Mouse (Mus musculus): ENCODE data around the gene Casc3. TPM values are rescaled to one million over a fixed set of nuclear protein-coding genes. Genes with fewer than 3 reads are reported as not detected.
"Not testable (repeated sequence)": the region's sequence is repeated elsewhere in the genome, so short reads cannot be mapped to it uniquely, and the experiment has no call there.

Gene Casc3
- polyA plus RNA-seq, 1 experiment, result 22.5 TPM

DNA sequence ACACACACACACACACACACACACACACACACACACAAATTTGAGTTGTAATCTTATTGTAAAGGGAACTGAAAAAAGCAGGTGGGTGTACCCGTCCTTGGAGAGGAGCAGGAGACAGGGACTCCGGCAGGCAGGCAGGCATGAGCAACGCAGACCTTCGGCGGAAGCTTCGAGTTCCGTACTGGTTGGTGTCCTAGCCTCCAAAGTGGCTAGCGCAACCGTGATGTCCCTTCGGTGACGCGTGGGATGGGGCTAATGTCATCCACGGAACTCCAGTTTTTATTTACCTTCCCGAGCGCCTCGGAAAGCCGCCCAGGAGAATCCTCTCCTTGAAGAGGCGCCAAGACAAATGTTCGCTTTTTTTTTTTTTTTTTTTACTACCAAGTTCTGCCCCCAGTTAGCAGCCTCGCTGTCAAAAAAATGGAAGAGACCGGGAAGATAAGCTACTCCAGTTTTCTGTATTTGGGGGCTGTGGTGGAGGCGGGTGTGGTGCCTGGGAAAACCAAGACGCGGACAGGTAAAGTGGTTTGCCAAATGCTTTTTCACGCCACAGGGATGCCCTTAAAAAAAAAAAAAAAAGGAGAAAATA is 15.4 kb upstream of the Casc3 start:
- no peak for DNase-seq (ENCODE audit: low read depth)

- DNase-seq (ENCODE audit: low read depth), result no peak
Measured at GRCm38 (mm10) chr11:98789824-98790223, 14.9 kb upstream of the Casc3 start.

DNA sequence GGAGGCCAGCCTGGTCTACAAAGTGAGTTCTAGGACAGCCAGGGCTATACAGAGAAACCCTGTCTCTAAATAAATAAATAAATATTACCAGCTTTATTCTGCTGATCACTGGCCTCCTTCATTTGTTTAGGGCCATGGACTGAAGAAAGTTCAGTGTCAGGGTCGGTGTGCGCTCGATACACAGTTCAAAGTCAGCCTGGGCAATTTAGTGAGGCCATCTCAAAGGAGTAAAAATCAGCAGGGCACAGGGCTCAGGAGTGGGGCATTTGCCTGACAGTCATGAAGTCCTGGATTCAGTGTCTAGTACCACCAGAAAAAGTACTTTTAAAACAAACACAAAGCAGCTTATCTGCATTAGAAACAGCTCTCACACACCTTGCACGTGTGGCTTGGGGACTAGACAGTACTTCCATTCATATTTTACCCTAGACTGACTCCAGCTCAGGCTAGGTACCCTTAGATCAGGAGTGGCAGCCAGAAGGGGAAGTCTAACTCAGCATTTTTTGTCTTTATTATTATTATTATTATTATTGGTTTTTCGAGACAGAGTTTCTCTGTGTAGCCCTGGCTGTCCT is 14.0 kb upstream of the Casc3 start:
- DNase-seq (ENCODE audit: low read depth), result no peak

DNA sequence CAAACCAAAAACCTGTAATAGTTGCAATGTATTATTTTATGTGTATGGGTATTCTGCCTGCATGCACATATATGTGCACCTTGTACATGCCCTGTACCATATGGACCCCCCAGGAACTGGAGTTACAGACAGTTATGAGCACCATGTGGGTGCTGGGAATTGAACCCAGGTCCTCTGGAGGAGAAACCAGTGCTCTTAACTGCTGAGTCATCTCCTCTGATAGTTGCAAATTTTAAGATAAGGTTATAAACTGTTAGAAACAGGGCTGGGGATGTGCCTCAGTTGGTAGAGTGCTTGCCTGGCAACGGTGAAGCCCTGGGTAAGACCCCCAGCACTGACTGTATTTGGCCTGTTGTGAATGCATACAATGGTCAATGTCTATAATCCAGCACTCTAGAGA is 13.3 kb upstream of the Casc3 start:
- no peak for DNase-seq (ENCODE audit: low read depth)

DNA sequence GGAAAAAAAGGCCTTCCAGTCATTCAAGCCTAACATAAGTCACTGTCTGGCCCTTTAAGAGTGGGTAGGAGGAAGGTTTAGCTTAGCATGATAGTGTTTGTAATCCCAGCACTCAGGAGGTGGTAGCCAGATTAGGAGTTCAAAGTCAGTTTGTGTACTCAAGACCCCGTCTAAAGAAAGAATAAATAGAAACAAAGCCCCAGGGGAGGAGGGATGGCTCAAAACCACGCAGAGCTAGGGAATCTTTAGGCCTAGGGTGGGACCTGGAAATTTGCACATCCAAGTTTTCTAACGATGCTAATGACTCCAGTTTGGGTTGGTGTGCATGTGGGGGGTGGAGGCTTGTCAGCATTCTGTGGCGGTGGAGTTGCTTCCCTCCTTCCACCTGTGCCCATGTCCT is 12.6 kb upstream of the Casc3 start:
- no peak for DNase-seq (ENCODE audit: low read depth)

DNA sequence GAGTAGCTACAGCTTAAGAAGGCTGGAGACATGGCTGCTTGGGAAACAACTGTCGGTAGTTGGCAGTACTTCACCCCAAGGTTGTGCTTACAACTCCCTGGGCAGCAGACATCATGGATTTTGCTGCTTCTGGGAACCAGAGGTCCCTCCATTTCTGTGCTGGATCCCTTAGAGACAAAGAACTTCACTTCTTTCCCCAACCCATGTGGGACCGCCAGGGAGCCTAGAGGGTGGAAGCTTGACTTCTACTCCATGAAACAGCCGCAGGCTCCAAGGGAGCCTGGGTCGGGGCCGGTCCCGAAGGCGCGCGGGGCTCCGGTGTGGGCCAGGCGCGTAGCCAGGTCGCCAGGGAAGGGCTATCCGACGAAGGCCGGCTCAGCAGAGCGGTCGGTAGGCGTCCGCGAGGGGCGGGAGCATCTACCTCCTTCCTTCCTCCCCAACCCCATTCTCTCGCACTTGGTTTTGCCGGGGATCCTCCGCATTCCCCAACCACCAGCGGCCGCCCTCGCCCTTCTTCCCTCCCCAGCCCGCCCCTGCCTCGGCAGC is 10.2 kb upstream of the Casc3 start:
- no peak for DNase-seq (ENCODE audit: low read depth)

GRCm38 (mm10) chr11:98795015-98795713 is 9.5 kb upstream of the Casc3 start, which contains the start of gene Msl1:
Msl1 (plus strand) TSS chr11:98795516.
- no peak for DNase-seq (ENCODE audit: low read depth)

DNA sequence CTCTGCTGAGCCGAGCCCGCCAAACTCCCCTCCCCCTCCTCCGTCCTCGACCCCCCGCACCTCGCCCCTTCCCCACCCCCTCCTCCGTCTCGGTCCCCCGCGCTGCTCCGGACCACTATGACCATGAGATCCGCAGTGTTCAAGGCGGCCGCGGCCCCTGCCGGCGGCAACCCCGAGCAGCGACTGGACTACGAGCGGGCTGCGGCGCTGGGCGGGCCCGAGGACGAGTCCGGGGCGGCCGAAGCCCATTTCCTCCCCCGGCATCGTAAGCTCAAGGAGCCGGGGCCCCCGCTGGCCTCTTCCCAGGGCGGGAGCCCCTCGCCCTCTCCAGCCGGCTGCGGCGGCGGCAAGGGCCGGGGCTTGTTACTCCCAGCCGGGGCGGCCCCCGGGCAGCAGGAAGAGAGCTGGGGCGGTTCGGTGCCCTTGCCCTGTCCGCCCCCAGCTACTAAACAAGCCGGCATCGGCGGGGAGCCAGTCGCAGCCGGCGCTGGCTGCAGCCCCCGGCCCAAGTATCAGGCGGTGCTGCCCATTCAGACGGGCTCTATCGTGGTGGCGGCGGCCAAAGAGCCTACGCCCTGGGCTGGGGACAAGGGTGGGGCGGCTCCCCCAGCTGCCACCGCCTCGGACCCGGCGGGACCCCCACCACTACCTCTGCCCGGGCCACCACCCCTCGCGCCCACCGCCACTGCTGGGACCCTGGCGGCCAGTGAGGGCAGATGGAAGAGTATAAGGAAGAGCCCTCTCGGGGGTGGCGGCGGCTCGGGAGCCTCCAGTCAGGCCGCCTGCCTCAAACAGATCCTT is 8.8 kb upstream of the Casc3 start:
- DNase-seq (ENCODE audit: low read depth), result no peak

- no peak for DNase-seq (ENCODE audit: low read depth)
Measured at GRCm38 (mm10) chr11:98796515-98797216, 8.0 kb upstream of the Casc3 start.

DNA sequence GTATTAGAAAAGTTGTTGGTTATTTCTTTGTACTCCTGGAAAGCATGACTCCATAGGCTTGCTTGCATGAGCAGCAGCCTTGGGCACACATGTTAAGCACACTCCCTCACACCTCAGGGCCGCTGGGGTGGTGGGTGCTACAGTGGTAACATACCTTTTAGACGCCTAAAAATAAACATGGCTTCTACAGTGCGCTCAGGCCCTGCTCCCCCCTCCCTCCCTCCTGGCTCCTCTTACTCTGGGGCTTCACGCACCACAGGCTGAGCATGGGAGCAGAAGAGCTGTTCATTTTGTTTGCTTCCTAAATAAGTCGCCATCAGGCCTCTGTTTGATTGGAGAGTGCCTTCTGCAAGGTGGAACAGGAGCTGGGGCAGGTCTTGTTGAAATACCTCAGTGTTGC is 7.4 kb upstream of the Casc3 start:
- no peak for DNase-seq (ENCODE audit: low read depth)

DNA sequence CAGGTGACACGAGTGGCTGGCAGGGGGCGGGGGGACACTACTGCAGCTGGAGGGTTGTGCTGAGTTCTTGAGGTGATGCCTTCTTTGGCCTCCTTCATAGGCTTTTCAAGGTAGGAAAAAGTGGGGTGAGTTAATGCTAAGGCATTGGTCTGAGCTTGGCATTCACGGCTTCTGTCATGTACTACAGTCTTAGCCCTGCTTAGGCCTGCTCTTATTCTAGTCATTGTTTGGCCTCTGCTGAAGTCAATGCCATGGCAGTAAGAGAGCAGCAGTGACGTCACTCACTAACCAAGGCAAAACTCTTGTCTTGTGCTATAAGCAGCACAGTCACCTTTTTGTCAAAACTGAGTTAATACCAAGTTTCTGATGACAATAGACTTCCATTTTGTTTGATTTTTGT is 6.8 kb upstream of the Casc3 start:
- DNase-seq (ENCODE audit: low read depth), result no peak

GRCm38 (mm10) chr11:98808417-98808816 is 3.7 kb downstream of the Casc3 start:
- DNase-seq (ENCODE audit: low read depth), result no peak

- DNase-seq (ENCODE audit: low read depth), result no peak
Measured at GRCm38 (mm10) chr11:98809457-98810290, 5.0 kb downstream of the Casc3 start.

DNA sequence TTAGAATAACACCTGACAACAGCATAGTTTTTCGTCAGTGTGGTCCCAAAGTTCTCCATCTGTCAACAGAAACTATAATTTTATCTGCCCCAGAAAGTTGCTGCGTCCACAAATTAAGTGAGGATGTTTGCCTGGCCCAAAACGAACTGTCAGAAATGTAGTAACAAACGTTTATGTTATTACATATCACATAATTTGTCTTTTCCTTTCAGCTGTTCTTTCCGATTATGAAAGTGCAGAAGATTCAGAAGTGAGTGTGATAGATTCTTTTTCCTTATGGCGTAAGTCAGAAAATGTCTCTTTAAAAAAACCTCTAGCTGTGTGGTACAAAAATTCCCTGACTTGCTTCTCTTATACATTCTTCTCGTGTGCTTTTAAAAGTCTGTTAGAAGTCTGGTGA is 6.0 kb downstream of the Casc3 start:
- no peak for DNase-seq (ENCODE audit: low read depth)

GRCm38 (mm10) chr11:98816706-98817239 is 12.1 kb downstream of the Casc3 start:
- DNase-seq (ENCODE audit: low read depth), result no peak

GRCm38 (mm10) chr11:98820968-98821367 is 16.3 kb downstream of the Casc3 start:
- DNase-seq (ENCODE audit: low read depth), result no peak

DNA sequence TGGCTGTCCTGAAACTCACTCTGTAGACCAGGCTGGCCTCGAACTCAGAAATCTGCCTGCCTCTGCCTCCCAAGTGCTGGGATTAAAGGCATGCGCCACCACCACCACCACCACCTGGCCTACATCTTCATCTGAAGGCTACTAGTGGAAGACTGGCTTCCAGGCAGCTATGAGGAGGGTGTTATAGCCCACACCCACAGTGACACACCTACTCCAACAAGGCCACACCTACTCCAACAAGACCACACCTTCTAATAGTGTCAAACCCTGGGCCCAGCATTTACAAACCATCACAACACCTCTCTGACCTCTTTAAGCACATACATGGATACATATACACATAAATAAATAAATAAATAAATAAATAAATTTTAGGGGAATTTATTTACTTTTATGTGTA is 21.4 kb downstream of the Casc3 start:
- not testable (repeated sequence) for DNase-seq (ENCODE audit: low read depth)

- DNase-seq (ENCODE audit: low read depth), result no peak
Measured at GRCm38 (mm10) chr11:98827877-98828276, 23.2 kb downstream of the Casc3 start.

DNA sequence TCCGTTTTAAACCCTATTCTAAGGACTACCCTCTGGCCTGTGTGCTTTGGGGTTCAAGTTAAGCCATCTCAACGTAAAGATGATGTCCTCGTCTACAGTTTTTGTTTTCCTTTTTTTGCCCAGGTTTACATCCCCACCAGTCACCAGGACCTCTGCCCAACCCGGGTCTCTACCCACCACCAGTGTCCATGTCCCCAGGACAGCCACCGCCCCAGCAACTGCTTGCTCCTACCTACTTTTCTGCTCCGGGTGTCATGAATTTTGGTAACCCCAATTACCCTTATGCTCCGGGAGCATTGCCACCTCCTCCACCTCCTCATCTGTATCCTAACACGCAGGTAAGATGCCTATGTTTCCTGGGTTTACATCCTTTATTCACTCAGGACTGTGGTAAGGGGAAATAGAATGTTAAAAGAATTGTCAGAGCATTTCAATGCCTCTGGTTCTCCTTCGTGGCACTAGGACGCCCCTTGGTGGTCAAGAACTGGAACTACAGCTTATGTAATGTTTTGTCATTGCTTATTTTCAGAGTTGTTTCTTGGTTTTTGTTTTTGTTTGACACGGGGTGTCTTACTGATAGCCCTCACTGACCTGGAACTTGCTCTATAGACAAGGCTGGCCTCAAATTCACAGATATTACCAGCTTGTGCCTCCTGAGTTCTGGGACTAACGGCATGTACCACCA is 24.5 kb downstream of the Casc3 start:
- no peak for DNase-seq (ENCODE audit: low read depth)

DNA sequence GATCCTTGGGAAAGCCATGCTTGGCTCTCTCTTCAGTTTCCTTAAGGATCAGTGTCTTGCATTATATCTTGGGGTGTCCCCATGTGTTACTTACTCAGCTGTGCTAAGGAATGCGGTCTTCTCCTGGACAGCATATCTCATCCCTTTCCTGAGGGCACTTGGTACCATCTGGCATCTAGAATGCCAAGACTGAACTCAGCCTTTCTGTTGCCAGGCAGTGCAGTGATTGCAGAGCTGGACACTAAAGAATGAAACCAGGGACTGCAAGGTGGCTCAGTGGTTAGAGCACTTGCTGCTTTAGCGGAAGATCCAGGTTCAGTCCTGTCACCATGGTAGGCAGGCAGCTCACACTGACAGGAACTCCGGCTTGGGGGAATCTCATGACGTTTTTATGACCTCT is 25.2 kb downstream of the Casc3 start:
- no peak for DNase-seq (ENCODE audit: low read depth)

Data from gonadal fat pad, adult 2 months (tissue).